Mouse (Mus musculus): ENCODE measurements around the gene Ribc2.

Ribc2 gene

GRCm38 (mm10) chr15:85179528-85180180 is 47.8 kb downstream of the Ribc2 start:
- no peak for DNase-seq (ENCODE audit: low spot score in 2 of 2)

- DNase-seq (ENCODE audit: low spot score in 2 of 2), result no peak
These were observed 48.5 kb downstream of the Ribc2 start for GRCm38 (mm10) chr15:85180368-85180767.

- no peak for DNase-seq (ENCODE audit: low spot score in 2 of 2)
These were observed 50.2 kb downstream of the Ribc2 start for GRCm38 (mm10) chr15:85182063-85182462.

GRCm38 (mm10) chr15:85186916-85187315 is 55.0 kb downstream of the Ribc2 start:
- DNase-seq (ENCODE audit: low spot score in 2 of 2), result no peak

GRCm38 (mm10) chr15:85188167-85188778 is 56.4 kb downstream of the Ribc2 start:
- DNase-seq (ENCODE audit: low spot score in 2 of 2), result no peak
